Mouse (Mus musculus) limb, embryonic 10.5 days (tissue): ENCODE data around the gene Socs7. TPM values are rescaled to one million over a fixed set of nuclear protein-coding genes. Genes with fewer than 3 reads are reported as not detected.
A peak's percentile ranks its signal among the peaks of the same experiment; 100 is the strongest.
"Not testable (repeated sequence)": the region's sequence is repeated elsewhere in the genome, so short reads cannot be mapped to it uniquely, and the experiment has no call there.

Experiments
- DNase-seq: peaks from one replicate; pipeline ENCODE4 v3.0.0-alpha.2; 2017; ENCODE audit warnings: low spot score
- H3K27ac ChIP-seq: fragments of 300-500 bp; sonication (generic); 2 replicates; pipeline ENCODE4 v1.5.1; 2016; ENCODE audit warnings: mild to moderate bottlenecking
- H3K27me3 ChIP-seq: fragments of 300-500 bp; sonication (generic); 2 replicates; pipeline ENCODE4 v1.6.1; 2016; ENCODE audit warnings: low read depth, mild to moderate bottlenecking; ENCODE audit not compliant: poor library complexity, severe bottlenecking
- H3K36me3 ChIP-seq: fragments of 300-500 bp; sonication (generic); 2 replicates; pipeline ENCODE4 v1.6.1; 2016; ENCODE audit warnings: mild to moderate bottlenecking, moderate library complexity
- H3K4me1 ChIP-seq: fragments of 300-500 bp; sonication (generic); 2 replicates; pipeline ENCODE4 v1.6.1; 2016
- H3K4me3 ChIP-seq: fragments of 300-500 bp; sonication (generic); 2 replicates; pipeline ENCODE4 v1.5.1; 2016; ENCODE audit warnings: mild to moderate bottlenecking, moderate library complexity
- H3K9me3 ChIP-seq: fragments of 300-500 bp; sonication (generic); replicated peaks from 2 replicates; pipeline ENCODE4 v1.6.1; 2016; ENCODE audit warnings: mild to moderate bottlenecking
- WGBS: fragments of 180-500 bp; shearing (Covaris S2); methylation state at CpG from one replicate; pipeline ENCODE4 v1.1.7; 2016; 5-methylcytosine and 5-hydroxymethylcytosine counted together
- polyA plus RNA-seq: library from polyadenylated mRNA; unstranded; fragments of >200 nt; fragmentation: Nextera tagmentation; extraction: Ambion mirVana; gene quantifications from 2 replicates; pipeline ENCODE4 v1.2.1, GENCODE M21; 2016

Socs7 gene
- polyA plus RNA-seq, result 3.5 and 4.4 TPM in 2 replicates

DNA sequence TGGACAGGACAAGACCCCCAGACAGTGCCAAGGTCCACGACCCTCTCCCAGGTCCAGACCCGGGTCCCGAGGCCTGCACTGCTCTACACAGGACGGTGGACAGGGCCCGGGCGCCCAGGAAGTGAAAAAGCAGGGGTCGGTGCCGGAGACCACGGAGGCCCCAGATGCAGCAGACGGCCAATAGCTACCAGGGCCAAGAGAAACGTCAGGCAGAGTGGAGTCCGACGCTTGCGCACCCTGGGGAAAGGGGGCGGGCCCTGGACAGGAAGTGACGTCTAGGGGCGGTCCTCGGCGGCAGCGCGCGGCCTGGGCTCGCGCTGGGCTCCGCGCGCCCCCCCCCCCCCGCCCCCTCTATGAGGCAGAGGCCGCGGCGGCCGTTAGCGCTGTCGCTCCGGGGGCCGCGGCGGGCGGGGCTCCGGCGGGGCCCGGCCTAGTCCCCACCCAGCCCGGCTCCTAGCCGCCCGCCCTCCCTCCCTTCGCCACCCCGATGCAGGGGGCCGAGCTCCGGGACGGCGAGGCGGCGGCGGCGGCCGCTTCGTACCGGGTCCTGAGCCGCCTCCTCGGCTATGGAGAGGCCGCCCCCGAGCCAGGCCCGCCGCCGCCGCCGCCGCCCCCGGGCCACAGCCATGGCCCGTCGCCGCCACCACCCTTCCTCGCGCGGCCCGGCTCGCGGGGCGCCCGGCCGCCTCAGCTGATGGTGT is at the start of gene Socs7:
TSS of gene Socs7 (plus strand) at position 604 of the 701 bp plus-strand sequence.
- Histone ChIP-seq H3K27me3 (no peaks in the 10 kb centered on the region), H3K4me1 (peaks cover 35% of the 10 kb centered on the region), H3K27ac (peak within 1 kb of the TSS; percentile 95), H3K4me3 (peak within 1 kb of the TSS; percentile 99), H3K9me3 (no peaks in the 10 kb centered on the region), H3K36me3 (peaks cover 5% of the 10 kb centered on the region; the same call in 1 of the 2 replicates)
- DNase-seq, result peak; percentile 96
- under 1% methylated on average over 48 of the region's 81 CpGs for WGBS

DNA sequence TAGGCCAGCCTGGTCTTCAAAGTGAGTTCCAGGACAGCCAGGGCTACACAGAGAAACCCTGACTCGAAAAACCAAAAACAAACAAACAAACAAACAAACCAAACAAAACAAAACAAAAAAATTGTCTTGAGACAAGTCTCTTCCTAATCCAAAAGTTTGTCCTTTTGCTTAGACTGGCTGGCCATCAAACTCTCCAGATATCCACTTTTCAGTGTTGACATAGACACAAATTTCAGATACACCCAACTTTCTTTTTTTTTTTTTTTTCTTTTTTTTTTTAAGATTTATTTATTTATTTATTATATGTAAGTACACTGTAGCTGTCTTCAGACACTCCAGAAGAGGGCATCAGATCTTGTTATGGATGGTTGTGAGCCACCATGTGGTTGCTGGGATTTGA is 49.5 kb upstream of the Socs7 start:
- H3K27ac ChIP-seq, H3K36me3 ChIP-seq, DNase-seq, H3K9me3 ChIP-seq, H3K4me3 ChIP-seq: not testable (repeated sequence)
- Histone ChIP-seq H3K4me1 (peaks cover 32% of the 10 kb centered on the region), H3K27me3 (peaks cover 18% of the 10 kb centered on the region)
- 90% methylated on average over 1 of the region's 1 CpGs for WGBS

DNA sequence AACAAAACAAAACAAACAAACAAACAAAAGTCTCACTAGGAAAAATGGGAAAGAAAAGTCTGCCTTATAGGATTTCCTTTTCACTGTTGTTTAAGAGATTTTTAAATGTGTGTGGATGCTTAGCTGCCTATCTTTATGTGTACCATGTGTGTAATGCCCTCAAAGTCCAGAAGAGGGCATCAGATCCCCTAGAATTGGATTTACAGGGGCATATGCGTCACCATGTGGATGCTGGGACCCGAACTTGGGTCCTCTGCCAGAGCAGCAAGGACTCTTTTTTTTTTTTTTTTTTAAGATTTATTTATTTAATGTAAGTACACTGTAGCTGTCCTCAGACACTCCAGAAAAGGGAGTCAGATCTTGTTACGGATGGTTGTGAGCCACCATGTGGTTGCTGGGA is 48.2 kb upstream of the Socs7 start:
- 91% methylated on average over 3 of the region's 3 CpGs for WGBS
- Histone ChIP-seq H3K27ac (no peak overlapping the region), H3K36me3 (peaks cover 16% of the 10 kb centered on the region), H3K4me3 (no peak overlapping the region), H3K27me3 (peaks cover 18% of the 10 kb centered on the region), H3K9me3 (no peaks in the 10 kb centered on the region), H3K4me1 (peaks cover 32% of the 10 kb centered on the region)
- no peak for DNase-seq

DNA sequence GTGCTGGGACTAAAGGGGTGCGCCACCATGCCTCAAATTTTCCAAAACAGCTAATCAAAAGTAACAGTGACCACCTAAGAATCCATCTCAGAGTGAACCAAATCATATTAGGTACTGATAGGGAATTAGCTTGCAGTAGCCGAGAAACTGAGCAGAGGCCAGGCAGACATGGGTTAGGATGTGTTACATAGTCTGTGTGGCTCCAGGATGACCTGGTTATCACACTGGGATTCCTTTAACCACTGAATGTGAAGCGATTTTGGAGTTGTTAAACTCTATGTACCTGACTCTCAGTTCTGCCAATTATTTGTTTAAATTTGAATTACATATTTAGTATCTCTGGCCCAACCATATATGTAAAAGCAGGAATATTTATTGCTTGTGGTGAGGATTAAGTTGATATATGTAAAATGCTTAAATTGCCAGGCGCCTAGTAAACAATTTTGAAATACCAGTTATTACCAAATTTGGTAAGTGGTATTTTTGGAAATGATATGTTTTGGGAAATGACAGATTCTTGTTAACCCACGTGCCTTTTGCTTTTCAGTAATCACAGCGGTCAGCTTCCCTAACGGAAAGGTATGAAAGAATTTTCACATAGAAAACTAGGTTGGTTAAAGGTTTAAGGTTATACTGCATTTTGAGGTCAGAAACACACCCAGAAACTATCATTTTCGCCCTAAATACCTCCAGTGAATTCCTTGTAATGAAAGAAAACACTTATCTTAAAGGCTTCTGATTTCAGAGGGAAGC is 47.4 kb upstream of the Socs7 start:
- H3K4me1 ChIP-seq, result peaks cover 24% of the 10 kb centered on the region
- H3K27ac ChIP-seq, result peak overlapping the region; percentile 87
- peak overlapping the region; percentile 70 for H3K4me3 ChIP-seq
- WGBS, result 54% methylated on average over 8 of the region's 8 CpGs
- H3K27me3 ChIP-seq, result peaks cover 11% of the 10 kb centered on the region
- peaks cover 24% of the 10 kb centered on the region for H3K36me3 ChIP-seq
- DNase-seq, result no peak
- no peaks in the 10 kb centered on the region for H3K9me3 ChIP-seq

DNA sequence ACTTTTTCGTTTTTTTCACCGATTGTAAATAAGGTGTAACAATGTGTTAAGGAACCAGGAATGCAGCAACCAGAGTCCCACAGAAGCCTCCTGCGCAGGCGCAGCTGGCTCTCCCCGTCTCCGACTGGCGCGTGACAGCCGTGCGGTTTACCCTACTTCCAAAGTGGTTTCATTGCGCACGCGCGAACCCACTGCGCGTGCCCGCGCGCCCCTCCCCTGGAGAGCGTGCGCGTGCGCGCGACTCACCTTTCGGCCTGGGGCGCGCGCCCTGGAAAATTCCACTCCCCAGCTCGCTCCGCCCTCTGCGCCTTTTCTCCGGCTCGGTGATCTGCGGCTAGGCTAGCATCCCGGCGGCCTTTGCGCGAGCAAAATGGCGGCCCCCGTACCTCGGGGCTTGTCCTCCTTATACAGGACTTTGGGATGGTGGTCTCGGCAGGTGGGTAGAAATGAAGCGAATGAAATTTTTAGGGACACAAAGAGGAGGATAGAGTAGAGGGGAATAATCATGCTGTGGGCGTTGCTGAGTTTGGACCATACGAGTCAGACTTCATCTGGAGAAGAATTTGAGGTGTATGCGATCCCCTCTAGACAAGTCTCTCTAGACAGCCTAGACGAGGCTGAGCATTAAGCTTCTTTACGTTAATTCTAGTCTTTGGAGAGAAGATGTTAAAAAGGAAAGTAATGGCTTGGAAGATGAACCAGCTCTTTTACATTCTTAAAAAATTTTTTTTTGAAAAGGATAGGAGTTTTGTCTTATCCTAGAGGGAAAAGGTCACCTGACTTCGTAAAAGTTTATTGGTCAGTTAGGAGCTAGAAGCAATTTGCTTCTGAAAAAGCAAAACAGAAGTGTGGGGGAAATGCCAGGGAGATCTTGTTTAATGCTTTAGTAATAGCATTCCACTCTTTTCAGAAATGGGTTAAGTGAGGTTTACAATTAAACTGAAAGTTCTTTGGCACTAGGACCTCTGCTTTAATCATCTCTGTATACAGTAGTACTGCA is 46.5 kb upstream of the Socs7 start, which contains the start of gene Mrpl45:
TSS of gene Mrpl45 (plus strand) at position 213 of the 1,000 bp plus-strand sequence.
- H3K36me3 ChIP-seq, result peaks cover 33% of the 10 kb centered on the region
- H3K4me1 ChIP-seq, result peaks cover 15% of the 10 kb centered on the region
- peak; percentile 100 for DNase-seq
- under 1% methylated on average over 50 of the region's 50 CpGs for whole genome bisulfite sequencing
- H3K4me3 ChIP-seq, result peak within 1 kb of the TSS; percentile 70
- peak within 1 kb of the TSS; percentile 87 for H3K27ac ChIP-seq
- no peaks in the 10 kb centered on the region for H3K9me3 ChIP-seq
- H3K27me3 ChIP-seq, result peaks cover 4% of the 10 kb centered on the region

DNA sequence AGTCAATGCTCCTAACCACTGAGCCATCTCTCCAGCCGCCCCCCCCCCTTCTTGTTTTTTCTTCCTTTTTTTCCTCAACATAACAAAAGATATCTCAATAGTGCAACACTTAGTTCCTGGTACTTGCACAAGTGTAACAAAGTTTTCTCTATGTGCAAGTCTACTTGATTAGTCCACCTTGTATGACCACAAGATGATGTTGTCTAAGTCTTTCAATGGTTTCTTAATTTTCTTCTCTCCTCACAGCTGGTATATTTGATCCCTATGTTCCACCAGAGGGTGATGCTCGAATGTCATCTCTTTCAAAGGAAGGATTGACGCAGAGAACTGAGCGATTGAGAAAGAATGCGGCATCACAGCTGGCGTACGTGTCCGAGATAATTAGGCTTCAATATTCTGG is 41.2 kb upstream of the Socs7 start:
- H3K36me3 ChIP-seq, result peaks cover 84% of the 10 kb centered on the region
- WGBS, result 95% methylated on average over 8 of the region's 8 CpGs
- no peak overlapping the region for H3K27ac ChIP-seq
- no peaks in the 10 kb centered on the region for H3K27me3 ChIP-seq
- DNase-seq, result no peak
- H3K4me1 ChIP-seq, result peaks cover 6% of the 10 kb centered on the region
- H3K4me3 ChIP-seq, result no peak overlapping the region
- H3K9me3 ChIP-seq, result no peaks in the 10 kb centered on the region

DNA sequence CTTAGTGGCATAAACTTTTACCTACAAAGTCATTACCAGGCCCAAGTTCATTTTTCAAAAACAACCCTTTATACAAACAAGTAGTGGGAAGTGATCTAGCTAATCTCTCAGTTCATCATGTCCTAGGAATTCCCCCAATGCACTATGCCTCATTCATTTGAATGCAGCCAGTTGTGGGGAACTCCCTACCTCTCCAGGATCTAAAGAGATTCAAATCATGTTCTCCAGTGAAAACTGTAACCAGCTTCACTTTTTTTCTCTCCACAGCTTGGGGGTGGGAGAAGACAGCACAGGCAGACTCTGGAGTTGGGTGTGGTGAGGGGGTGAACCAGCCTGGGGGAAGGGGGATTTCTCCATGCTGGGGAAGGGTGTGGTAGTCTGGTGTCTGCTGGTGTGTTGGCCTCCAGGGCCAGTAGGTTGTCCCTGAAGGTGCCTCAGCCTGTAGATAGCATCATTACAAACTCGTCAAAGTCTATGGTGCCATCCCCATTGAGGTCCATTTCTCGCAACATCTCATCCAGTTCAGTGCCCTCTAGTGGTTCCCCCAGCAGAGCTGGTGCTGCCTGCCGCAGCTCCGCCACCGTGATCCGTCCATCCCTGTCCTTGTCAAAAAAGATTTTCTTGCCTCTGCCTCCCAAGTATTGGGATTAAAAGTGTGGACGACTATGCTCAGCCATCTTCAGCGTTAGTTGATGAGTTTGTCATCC is 40.3 kb upstream of the Socs7 start:
- WGBS, result 83% methylated on average over 8 of the region's 8 CpGs
- H3K4me3 ChIP-seq, DNase-seq, H3K27me3 ChIP-seq, H3K4me1 ChIP-seq, H3K9me3 ChIP-seq, H3K27ac ChIP-seq: not testable (repeated sequence)
- peaks cover 92% of the 10 kb centered on the region for H3K36me3 ChIP-seq

DNA sequence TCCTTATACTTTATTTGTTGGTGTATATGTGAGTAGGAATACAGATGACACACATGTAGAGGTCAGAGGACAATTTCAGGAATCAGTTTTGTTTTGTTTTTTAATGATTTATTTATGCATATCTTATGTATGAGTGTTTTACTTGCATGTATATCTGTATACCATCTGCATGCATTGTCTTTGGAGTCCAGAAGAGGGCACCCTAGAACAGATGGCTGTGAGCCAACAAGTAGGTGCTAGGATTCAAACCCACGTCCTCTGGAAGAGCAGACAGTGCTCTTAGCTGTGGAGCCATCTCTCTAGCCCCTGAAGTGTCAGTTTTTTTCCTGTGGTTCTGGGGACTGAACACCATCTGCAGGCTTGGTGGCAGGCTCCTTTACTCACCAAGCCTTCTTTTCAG is 37.1 kb upstream of the Socs7 start:
- Histone ChIP-seq H3K4me3 (no peak overlapping the region), H3K27me3 (no peaks in the 10 kb centered on the region), H3K36me3 (peaks cover 96% of the 10 kb centered on the region), H3K27ac (no peak overlapping the region), H3K9me3 (no peaks in the 10 kb centered on the region), H3K4me1 (no peaks in the 10 kb centered on the region)
- WGBS, result 77% methylated on average over 1 of the region's 1 CpGs
- DNase-seq, result no peak

DNA sequence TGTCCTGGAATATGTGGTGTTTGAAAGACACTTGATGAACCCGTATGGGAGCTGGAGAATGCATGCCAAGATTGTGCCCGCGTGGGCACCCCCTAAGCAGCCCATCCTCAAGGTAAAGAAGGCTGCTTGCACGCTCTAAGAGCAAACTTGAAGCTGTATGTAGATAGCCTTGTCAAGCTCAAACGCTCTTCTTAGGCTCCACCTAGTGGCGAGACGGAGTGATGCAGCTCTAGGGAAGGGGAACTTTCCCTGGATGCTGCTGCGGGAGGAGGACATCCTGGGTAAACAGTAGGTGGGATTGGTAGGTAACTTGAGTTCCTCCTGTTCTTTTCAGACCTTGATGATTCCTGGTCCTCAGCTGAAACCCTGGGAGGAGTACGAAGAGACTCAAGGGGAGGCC is 34.2 kb upstream of the Socs7 start:
- H3K4me1 ChIP-seq, result 0 out of 2 replicates have a peak, but pooled peaks cover 7% of the 10 kb centered on the region
- peak; percentile 78 for DNase-seq
- no peak overlapping the region for H3K27ac ChIP-seq
- H3K36me3 ChIP-seq, result peaks cover 74% of the 10 kb centered on the region
- H3K27me3 ChIP-seq, result no peaks in the 10 kb centered on the region
- H3K9me3 ChIP-seq, result no peaks in the 10 kb centered on the region
- WGBS, result 34% methylated on average over 9 of the region's 9 CpGs
- no peak overlapping the region for H3K4me3 ChIP-seq

DNA sequence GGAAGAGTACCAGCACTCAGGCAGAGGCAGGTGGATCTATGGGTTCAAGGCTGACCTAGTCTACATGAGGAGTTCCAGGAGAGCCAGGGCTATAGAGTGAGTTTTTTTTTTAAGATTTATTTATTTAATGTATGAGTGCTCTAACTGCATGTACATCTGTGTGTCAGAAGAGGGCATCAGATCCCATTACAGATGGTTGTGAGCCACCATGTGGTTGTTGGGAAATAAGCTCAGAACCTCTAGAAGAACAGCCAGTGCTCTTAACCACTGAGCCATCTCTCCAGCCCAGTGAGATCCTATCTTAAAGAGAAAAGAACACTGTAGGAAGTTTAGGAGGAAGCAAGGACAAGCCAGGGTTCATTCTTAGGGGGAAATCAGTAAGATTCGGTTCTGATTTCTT is 32.0 kb upstream of the Socs7 start:
- Histone ChIP-seq H3K4me3 (no peak overlapping the region), H3K36me3 (peaks cover 54% of the 10 kb centered on the region)
- DNase-seq, result no peak

DNA sequence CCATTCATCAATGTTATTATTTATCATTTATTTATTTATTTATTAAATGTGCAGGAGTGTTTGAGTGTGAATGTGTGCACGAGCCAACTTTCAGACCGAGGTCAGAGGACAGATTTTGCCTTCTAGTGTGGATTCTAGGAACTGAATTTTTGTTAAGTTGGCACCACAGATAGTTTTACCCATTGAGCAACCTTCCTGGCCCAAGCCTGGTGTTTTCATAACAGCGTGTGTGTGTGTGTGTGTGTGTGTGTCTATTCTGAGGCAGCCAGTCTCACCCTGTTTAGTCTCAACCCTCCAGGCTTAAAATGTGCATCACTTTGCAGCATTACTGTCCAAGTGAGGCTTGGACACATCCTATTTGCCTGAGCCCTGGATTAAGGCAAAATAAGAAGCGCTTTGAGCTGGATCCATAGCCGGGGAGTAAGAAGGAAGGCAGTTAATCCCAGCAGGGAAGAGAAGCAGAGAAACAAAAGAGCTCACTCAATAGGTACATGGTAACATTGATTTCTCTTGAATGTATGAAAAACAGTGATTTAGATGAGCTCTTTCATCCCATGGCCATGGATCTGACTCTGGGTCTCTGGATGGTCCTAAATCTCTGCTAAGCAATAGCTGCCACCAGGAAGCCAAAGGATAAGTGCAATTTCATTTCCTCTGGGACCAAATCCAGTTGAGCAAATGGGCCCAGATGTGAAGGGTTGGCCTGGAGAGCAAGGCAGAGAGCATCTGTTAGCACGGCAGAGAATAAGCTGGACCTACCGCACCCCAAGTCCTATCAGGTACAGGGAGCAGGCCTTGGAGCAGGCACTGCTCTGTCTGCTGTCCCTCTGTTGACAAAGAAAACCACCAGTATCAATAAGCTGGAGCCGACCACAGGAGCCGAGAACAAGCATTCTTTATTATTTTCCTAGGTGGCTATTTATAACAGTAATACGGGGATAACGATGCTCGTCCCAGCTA is 30.8 kb upstream of the Socs7 start:
- Histone ChIP-seq H3K27ac (no peak overlapping the region), H3K36me3 (peaks cover 42% of the 10 kb centered on the region), H3K4me1 (peaks cover 20% of the 10 kb centered on the region), H3K27me3 (peaks cover under 1% of the 10 kb centered on the region), H3K9me3 (no peaks in the 10 kb centered on the region), H3K4me3 (no peak overlapping the region)
- WGBS, result 87% methylated on average over 12 of the region's 12 CpGs
- DNase-seq, result no peak

More for the DNA sequence above, 32.0 kb upstream of the Socs7 start:
- Histone ChIP-seq H3K9me3 (no peaks in the 10 kb centered on the region), H3K27ac (no peak overlapping the region), H3K4me1 (peaks cover 9% of the 10 kb centered on the region; the same call in 1 of the 2 replicates), H3K27me3 (no peaks in the 10 kb centered on the region)
- 98% methylated on average over 1 of the region's 1 CpGs for WGBS
